Mouse (Mus musculus): ENCODE results near the gene Coa3.

GRCm38 (mm10) chr11:101283805-101284204, 4.9 kb upstream of the Coa3 start:
- no peak for TF ChIP-seq CTCF (IDR thresholded peaks at IDR 0.05; ENCODE audit: insufficient read depth, low read depth, low read length)
- no peak for TF ChIP-seq POLR2A (IDR thresholded peaks at IDR 0.05; ENCODE audit: insufficient read depth, low read depth, low read length)
